Mouse (Mus musculus): Measurements from ENCODE around the gene Slc16a3.

DNA sequence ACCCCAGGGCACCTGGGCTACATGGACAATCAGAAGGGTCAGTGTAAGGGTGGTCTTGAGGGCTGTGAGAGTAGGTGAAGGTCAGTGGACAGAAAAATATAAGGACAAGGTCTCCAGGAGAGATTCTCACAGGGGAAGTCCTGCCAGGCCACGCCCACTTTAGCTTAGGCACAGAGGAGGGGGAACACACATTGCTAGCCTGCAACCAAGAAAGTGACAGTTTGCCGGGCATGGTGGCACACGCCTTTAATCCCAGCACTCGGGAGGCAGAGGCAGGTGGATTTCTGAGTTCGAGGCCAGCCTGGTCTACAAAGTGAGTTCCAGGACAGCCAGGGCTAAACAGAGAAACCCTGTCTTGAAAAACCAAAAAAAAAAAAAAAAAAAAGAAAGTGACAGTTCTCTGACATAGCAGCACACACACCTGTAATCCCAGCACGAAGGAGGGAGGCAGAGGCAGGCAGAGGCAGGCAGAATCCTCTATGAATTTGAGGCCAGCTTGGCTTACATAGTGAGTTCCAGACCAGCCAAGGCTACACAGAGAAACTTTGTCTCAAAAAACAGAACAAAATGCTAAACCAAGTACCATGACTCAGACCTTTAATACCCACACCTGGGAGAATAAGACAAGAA, 8.5 kb upstream of the Slc16a3 start:
- no peak for TF ChIP-seq REST (IDR thresholded peaks at IDR 0.05; ENCODE audit: insufficient read depth, insufficient read length)
- TF ChIP-seq POLR2A (IDR thresholded peaks at IDR 0.05; ENCODE audit: insufficient read length, low read depth) = no peak
- TF ChIP-seq E2F4 (IDR thresholded peaks at IDR 0.05; ENCODE audit: insufficient read depth) = no peak
- no peak for TF ChIP-seq MYOD1 (IDR thresholded peaks at IDR 0.05; ENCODE audit: control insufficient read depth in 1 of 3, insufficient read length in 2 of 3, low read depth in 2 of 3)
- no peak for TF ChIP-seq USF1 (IDR thresholded peaks at IDR 0.05; ENCODE audit: low read depth)
- TF ChIP-seq MAX (IDR thresholded peaks at IDR 0.05; ENCODE audit: low read depth) = no peak
- no peak for TF ChIP-seq TCF12 (IDR thresholded peaks at IDR 0.05; ENCODE audit: insufficient read depth, poor library complexity, severe bottlenecking)
- TF ChIP-seq CEBPB (IDR thresholded peaks at IDR 0.05; ENCODE audit: insufficient read depth, poor library complexity, severe bottlenecking) = no peak
- TF ChIP-seq MYOG (IDR thresholded peaks at IDR 0.05; ENCODE audit: control insufficient read depth in 1 of 3, insufficient read depth in 1 of 3, insufficient read length in 2 of 3, low read depth in 2 of 3) = no peak
- no peak for TF ChIP-seq POLR2AphosphoS2 (IDR thresholded peaks at IDR 0.05; ENCODE audit: insufficient read length, low read depth)
